Mouse (Mus musculus) lung, postnatal 0 days (tissue): ENCODE data around the gene Cinp.

ENCODE experiments used
- CTCF ChIP-seq: IDR thresholded peaks from 2 replicates; pipeline ENCODE4 v1.5.1; 2016; ENCODE audit warnings: antibody characterized with exemption, mild to moderate bottlenecking
- EP300 ChIP-seq: IDR thresholded peaks from 2 replicates; pipeline ENCODE4 v1.6.1; 2016; ENCODE audit warnings: antibody characterized with exemption, mild to moderate bottlenecking, control low read depth

DNA sequence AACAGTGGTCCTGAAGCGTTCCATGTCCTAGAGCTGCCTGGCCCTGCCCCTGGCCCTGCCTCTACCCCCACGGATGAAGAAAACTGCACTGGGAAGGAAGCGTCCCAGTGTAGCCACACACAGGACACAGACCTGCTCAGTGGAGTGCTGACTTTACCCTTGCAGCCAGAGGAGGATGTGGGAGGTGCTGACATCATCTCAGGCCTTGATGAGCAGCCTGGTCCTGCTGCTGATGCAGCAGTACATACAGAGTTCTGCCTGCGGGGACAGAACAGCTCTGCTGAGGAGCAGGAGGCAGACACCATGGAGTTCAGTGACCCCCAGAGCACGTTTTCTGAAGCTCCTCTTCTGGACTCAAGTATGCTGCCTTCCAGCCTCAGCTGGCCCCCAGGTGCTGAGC is 43.9 kb upstream of the Cinp start:
- TF ChIP-seq CTCF (no peak), EP300 (no peak)
